Mouse (Mus musculus): ENCODE data around the gene Dcdc2b. TPM values are rescaled to one million over a fixed set of nuclear protein-coding genes. Genes with fewer than 3 reads are reported as not detected.

Dcdc2b gene
- 2.9 TPM for polyA plus RNA-seq (2014; fragmentation: Illumina TruSeq; extraction: RNeasy Lipid Tissue Mini Kit (QIAGEN cat#74804); ENCODE audit: low read depth, low replicate concordance)

DNA sequence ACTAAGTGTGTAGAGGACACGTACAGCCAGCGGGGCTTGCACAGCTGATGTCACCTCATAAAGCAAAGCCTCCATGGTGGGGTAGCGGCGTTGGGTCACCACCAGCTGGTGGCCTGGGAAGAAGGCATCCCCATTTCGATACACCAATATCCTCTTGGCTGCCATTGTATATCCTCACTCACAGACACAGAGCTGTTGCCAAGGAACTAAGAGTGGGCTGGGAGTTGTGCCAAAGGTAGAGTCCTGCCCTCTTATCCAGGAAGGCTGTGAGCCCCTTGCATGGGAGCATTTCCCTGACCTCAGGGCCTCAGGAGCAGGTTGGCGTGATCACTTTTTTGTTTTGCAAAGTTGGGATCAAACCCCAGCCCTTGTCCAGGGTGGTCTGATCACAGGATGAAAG, at the start of gene Dcdc2b:
Gene Dcdc2b, minus strand, starts transcription at position 165 of the 400 bp plus-strand sequence.

DNA sequence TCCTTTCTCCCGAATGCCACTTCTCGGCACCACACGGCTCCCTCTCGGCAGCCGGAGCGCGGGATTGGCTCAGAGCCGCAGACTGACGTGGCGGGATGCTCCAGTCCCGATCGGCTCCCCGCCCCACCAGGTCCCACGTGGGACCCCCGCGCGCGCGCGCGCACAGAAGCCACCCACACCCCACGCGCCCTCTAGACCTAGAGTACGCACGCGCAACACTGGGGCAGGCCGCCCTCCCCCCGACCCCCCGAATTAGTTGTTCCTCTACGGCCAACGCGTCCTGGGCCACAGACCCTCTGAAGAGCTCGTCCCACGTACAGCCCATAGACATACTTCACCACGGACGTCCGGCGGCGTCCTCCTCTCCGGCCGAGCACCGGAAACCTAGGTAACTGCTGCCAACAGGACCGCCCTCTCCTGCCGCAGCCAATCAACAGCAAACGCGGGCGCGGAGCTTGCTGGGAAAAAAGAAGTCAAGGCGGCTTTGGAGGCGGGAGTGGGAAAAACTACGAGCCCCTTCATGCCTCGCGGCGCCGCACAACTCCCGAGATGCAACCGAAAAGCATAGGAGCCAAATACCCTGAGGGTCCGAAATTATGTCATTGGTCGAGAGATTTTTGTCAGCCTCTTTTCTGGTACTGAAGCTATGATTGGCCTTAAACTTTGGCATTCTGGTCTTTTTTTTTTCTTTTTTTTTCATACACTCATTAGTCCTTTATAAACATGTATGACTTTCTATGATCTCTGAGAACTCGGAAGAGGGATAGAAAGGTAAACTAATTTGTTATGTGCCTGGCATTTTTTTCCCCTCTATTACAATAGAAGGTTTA, 26.8 kb upstream of the Dcdc2b start, which contains the start of gene Txlna:
Gene Txlna, minus strand, starts transcription at position 428 of the 830 bp plus-strand sequence.

DNA sequence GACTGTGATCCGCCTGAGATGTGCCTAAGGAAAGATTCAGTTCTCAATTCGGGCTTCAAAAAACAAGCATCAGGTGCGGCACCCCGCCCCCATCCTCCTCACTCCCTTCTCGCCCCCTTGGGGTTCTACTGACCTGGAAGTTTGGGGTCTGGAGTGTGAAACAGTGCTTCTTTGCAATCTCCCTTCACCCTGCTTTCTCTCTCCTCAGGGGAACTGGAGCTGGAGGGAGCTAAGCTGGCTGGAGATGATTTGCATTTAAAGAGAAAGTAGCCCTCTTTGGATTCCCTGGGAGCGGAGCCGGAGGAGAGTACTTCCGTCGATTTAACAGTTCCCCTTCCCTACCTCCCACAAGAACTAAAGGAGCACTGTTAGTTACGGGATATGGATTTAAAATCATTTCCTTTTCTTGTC, 9.6 kb upstream of the Dcdc2b start, which contains the start of gene Ccdc28b:
Gene Ccdc28b, minus strand, starts transcription at position 267 of the 411 bp plus-strand sequence.

DNA sequence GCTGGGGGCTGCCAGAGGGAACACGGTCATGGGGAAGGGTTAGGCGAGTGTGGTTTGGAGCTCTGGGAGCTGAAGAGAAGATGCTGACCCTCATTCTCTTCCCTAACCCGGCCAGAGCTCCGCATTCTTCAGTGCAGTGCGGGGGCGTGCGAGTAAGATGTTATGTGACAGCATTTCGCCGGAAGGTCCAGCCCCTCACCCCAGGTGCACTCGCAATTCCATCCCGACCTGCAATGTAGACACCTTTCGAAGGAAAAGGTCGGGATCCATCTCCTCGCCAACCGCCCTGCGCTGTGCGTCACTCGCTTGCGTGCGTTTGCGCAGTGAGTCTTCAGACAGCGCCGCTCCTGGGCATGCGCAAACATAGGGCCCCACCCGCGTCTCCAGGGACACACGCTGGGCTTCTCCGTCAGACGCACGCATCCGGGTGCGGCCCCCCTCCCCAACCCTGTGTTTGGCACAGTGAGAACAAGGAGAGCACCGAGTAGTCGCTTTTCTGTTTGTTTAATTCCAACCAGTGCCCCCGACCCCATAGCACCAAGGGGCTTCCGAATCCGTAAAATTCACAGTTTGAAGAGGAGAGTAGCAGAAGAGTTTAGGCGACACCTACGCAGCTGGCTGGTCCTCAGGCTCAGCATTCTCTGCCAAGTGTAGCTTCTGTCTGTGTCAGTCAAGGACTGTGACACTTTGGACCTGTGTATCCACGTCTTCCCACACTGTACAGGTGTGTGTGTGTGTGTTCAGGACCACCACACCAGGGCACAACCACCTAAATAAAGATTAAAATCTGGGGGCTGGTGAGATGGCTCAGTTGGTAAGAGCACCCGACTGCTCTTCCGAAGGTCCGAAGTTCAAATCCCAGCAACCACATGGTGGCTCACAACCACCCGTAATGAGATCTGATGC, 5.0 kb upstream of the Dcdc2b start, which contains the start of gene Iqcc:
Gene Iqcc, minus strand, starts transcription at position 314 of the 906 bp plus-strand sequence.

DNA sequence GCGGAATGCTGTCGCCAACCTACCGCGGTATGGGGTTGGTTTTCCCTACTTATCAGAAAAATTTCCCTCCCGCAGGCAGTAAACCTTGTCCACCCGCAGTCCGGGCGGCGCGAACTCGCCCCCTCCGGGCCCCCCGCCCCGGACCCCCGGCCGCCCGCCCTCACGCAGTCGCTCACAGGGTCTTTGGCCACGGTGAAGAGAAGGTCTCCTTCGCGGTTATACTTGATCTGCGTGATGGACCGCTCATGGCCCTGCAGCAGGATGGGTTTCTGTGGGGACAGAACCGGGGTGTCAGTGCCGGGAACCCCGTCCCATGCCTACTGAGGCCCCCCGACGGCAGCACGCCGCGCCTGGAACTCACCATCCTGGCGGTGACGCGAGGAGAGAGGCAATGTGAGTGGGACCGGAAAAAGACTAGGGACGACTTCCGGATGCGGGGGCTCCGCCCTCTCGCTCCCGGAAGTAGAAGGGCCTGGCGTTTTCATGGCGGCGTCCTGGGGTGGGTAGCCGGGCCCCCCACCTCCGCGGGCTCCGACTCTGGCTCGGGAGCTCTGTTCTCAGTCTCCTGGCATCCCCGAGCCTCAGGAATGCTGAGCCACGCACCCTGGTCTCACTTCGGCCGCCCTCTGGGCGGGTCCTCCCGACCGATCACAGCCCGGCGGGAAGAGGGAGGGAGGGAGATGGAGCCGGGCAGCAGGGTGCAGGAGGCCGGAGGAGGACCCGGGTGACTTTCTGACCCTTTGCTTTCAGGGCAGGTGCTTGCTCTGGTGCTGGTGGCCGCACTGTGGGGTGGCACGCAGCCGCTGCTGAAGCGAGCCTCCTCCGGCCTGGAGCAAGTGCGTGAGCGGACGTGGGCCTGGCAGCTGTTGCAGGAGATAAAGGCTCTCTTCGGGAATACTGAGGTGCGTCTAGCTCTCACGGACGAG, 13.6 kb downstream of the Dcdc2b start, which contains the start of the genes Eif3i and Tmem234:
Gene Eif3i, minus strand, starts transcription at position 416 of the 926 bp plus-strand sequence.
Gene Tmem234, plus strand, starts transcription at position 436 of the 926 bp plus-strand sequence.

DNA sequence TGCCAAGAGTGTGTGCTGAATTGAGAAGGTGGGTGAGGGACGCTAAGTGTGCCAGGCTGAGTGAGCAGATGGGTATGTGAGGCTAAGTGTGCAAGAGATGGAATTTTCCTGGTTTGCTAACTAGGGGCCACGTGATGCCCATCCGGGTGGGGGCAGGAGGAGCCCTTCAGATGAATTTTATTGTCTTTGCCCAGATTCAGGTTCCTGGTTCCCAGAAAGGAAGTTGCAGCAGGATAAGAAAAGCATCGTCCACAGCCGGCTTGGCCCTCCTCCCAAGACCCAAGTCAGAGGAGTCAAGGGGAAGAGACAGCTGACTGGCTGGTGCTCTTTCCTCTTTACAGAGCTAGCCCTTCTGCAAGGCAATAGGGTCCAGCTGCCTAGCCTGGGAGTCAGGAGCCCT, 35.6 kb downstream of the Dcdc2b start, which contains the start of gene Fam167b:
Gene Fam167b, minus strand, starts transcription at position 84 of the 400 bp plus-strand sequence.

DNA sequence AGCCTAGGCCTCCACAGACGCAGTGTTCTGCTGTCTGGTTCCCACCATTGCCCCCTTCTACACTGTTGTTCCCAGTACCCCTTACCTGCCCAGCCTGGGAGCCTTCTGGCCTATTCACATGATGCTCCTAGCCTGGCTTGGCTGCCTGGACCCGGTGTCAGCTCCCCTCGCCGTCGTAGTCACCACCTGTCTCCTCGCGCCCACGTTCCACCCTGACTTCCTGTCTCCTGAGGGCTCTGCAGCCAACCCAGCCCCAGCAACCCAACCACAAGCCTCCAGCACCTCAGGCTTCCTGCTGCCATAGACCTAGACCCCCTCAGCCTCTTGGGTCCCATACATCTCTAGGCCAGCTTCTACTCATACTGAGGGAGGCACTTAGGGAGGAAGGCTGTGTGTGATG, 40.6 kb downstream of the Dcdc2b start, which contains the start of gene Lck:
Gene Lck, minus strand, starts transcription at position 212 of the 400 bp plus-strand sequence.

Other genes starting within 250 kb of the Dcdc2b start
- gene Zbtb8a, start 236.1 kb downstream of the Dcdc2b start, polyA plus RNA-seq (2014; fragmentation: Illumina TruSeq; extraction: RNeasy Lipid Tissue Mini Kit (QIAGEN cat#74804); ENCODE audit: low read depth, low replicate concordance), result 3.6 TPM
- gene Zbtb8b, start 173.4 kb downstream of the Dcdc2b start, polyA plus RNA-seq (2014; fragmentation: Illumina TruSeq; extraction: RNeasy Lipid Tissue Mini Kit (QIAGEN cat#74804); ENCODE audit: low read depth, low replicate concordance), result not detected
- 48.9 TPM for gene Bsdc1, start 152.7 kb downstream of the Dcdc2b start, polyA plus RNA-seq (2014; fragmentation: Illumina TruSeq; extraction: RNeasy Lipid Tissue Mini Kit (QIAGEN cat#74804); ENCODE audit: low read depth, low replicate concordance)
- gene Tssk3, start 123.2 kb downstream of the Dcdc2b start, polyA plus RNA-seq (2014; fragmentation: Illumina TruSeq; extraction: RNeasy Lipid Tissue Mini Kit (QIAGEN cat#74804); ENCODE audit: low read depth, low replicate concordance), result not detected
- gene Fam229a, start 123.1 kb downstream of the Dcdc2b start, polyA plus RNA-seq (2014; fragmentation: Illumina TruSeq; extraction: RNeasy Lipid Tissue Mini Kit (QIAGEN cat#74804); ENCODE audit: low read depth, low replicate concordance), result not detected
- 5.8 TPM for gene Marcksl1, start 100.7 kb downstream of the Dcdc2b start, polyA plus RNA-seq (2014; fragmentation: Illumina TruSeq; extraction: RNeasy Lipid Tissue Mini Kit (QIAGEN cat#74804); ENCODE audit: low read depth, low replicate concordance)
- 25.7 TPM for gene Hdac1, start 71.5 kb downstream of the Dcdc2b start, polyA plus RNA-seq (2014; fragmentation: Illumina TruSeq; extraction: RNeasy Lipid Tissue Mini Kit (QIAGEN cat#74804); ENCODE audit: low read depth, low replicate concordance)
- 0.68 TPM for gene Lck, start 40.6 kb downstream of the Dcdc2b start, polyA plus RNA-seq (2014; fragmentation: Illumina TruSeq; extraction: RNeasy Lipid Tissue Mini Kit (QIAGEN cat#74804); ENCODE audit: low read depth, low replicate concordance)
- 0.73 TPM for gene Fam167b, start 35.7 kb downstream of the Dcdc2b start, polyA plus RNA-seq (2014; fragmentation: Illumina TruSeq; extraction: RNeasy Lipid Tissue Mini Kit (QIAGEN cat#74804); ENCODE audit: low read depth, low replicate concordance)
- gene Eif3i, start 13.6 kb downstream of the Dcdc2b start, polyA plus RNA-seq (2014; fragmentation: Illumina TruSeq; extraction: RNeasy Lipid Tissue Mini Kit (QIAGEN cat#74804); ENCODE audit: low read depth, low replicate concordance), result 141 TPM
- 78.7 TPM for gene Tmem234, start 13.6 kb downstream of the Dcdc2b start, polyA plus RNA-seq (2014; fragmentation: Illumina TruSeq; extraction: RNeasy Lipid Tissue Mini Kit (QIAGEN cat#74804); ENCODE audit: low read depth, low replicate concordance)
- gene Iqcc, start 4.8 kb upstream of the Dcdc2b start, polyA plus RNA-seq (2014; fragmentation: Illumina TruSeq; extraction: RNeasy Lipid Tissue Mini Kit (QIAGEN cat#74804); ENCODE audit: low read depth, low replicate concordance), result 16.9 TPM
- 21.7 TPM for gene Ccdc28b, start 9.7 kb upstream of the Dcdc2b start, polyA plus RNA-seq (2014; fragmentation: Illumina TruSeq; extraction: RNeasy Lipid Tissue Mini Kit (QIAGEN cat#74804); ENCODE audit: low read depth, low replicate concordance)
- gene Txlna, start 26.8 kb upstream of the Dcdc2b start, polyA plus RNA-seq (2014; fragmentation: Illumina TruSeq; extraction: RNeasy Lipid Tissue Mini Kit (QIAGEN cat#74804); ENCODE audit: low read depth, low replicate concordance), result 25.6 TPM
- gene Kpna6, start 58.5 kb upstream of the Dcdc2b start, polyA plus RNA-seq (2014; fragmentation: Illumina TruSeq; extraction: RNeasy Lipid Tissue Mini Kit (QIAGEN cat#74804); ENCODE audit: low read depth, low replicate concordance), result 43.9 TPM
- gene Tmem39b, start 82.6 kb upstream of the Dcdc2b start, polyA plus RNA-seq (2014; fragmentation: Illumina TruSeq; extraction: RNeasy Lipid Tissue Mini Kit (QIAGEN cat#74804); ENCODE audit: low read depth, low replicate concordance), result 4.8 TPM
- gene Khdrbs1, start 128.0 kb upstream of the Dcdc2b start, polyA plus RNA-seq (2014; fragmentation: Illumina TruSeq; extraction: RNeasy Lipid Tissue Mini Kit (QIAGEN cat#74804); ENCODE audit: low read depth, low replicate concordance), result 35.7 TPM
- gene Ptp4a2, start 197.0 kb upstream of the Dcdc2b start, polyA plus RNA-seq (2014; fragmentation: Illumina TruSeq; extraction: RNeasy Lipid Tissue Mini Kit (QIAGEN cat#74804); ENCODE audit: low read depth, low replicate concordance), result 235 TPM

All from heart, adult 10 weeks (tissue).